Mouse (Mus musculus): ENCODE measurements around the gene Pcp4l1. TPM values are rescaled to one million over a fixed set of nuclear protein-coding genes. Genes with fewer than 3 reads are reported as not detected.
"Not testable (repeated sequence)": the region's sequence is repeated elsewhere in the genome, so short reads cannot be mapped to it uniquely, and the experiment has no call there.

Pcp4l1 gene
- polyA plus RNA-seq, 1 experiment: 0.13 TPM

DNA sequence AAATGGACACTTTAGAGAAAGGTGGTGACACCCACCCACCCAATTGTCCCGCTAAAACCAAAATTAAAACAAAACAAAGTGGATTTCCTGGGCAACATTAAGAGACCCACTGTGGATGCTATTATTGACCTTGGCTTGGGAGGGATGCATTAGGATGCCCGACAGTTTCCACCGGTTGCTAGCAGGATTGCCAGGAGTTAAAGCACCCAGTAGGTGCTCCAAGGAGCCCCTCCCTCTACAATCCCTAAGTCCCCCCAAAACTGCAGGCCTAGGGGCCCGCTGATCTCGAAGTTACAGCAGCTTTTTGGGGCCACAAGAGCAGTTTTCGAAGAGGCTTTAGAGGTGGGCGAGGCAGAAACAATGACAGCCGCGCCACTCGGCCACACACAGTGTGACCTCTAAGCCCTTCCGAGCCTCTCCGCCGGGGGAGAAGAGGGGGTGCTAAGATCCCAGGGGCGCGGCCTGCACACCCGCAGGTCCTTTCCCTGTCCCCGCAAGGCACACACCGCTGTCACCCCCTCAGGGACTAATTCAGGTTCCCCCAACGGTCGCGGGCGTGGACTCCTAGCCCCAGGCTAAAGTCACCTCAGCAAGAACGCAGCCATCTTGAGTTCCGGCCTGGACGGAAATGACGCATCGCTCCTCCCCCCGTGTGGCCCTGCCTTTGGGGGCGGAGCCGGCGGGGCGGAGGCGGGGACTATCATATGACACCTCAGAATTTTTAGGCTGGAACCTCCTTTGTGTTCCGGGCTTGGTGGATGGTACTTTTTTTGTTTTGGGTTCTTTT lies 45.9 kb downstream of the Pcp4l1 start, which contains the start of the genes Sdhc and Mpz:
Gene Sdhc (minus strand): TSS at position 630 of the 787 bp plus-strand sequence.
Gene Mpz (plus strand): TSS at position 738 of the 787 bp plus-strand sequence.
- H3K79me2 ChIP-seq (ENCODE audit: control insufficient read depth, insufficient read depth): peaks cover 31% of the 10 kb centered on the region
- peaks cover 4% of the 10 kb centered on the region for H3K36me3 ChIP-seq (ENCODE audit: control insufficient read depth, insufficient read depth)
- peak within 1 kb of the TSS; percentile 93 for H3K4me3 ChIP-seq (ENCODE audit: insufficient read depth, poor library complexity, severe bottlenecking)
- H3K27me3 ChIP-seq (ENCODE audit: control insufficient read depth, insufficient read depth, insufficient read length): no peaks in the 10 kb centered on the region
- peaks cover 14% of the 10 kb centered on the region for H3K79me3 ChIP-seq (ENCODE audit: low read depth)
- H3ac ChIP-seq (ENCODE audit: control insufficient read depth, insufficient read length, low read depth): peak within 1 kb of the TSS; percentile 92
- no peak for TF ChIP-seq USF1 (IDR thresholded peaks at IDR 0.05; ENCODE audit: low read depth)

DNA sequence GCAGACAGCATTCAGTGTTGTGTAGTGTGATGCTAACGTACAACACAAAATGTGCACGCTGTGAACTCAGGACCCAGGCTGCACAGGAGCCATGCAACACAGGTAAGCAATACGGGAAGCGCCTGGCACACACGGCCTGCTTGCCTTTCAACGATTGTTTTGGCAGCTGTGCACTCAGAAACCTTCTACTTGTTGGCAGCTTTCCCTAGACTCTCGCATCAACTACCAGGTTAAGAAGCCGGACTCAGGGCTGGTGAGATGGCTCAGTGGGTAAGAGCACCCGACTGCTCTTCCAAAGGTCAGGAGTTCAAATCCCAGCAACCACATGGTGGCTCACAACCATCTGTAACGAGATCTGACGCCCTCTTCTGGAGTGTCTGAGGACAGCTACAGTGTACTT lies 53.1 kb downstream of the Pcp4l1 start:
- H3K4me3 ChIP-seq (ENCODE audit: insufficient read depth, poor library complexity, severe bottlenecking); H3K27me3 ChIP-seq (ENCODE audit: control insufficient read depth, insufficient read depth, insufficient read length); H3K79me3 ChIP-seq (ENCODE audit: low read depth); H3ac ChIP-seq (ENCODE audit: control insufficient read depth, insufficient read length, low read depth); H3K79me2 ChIP-seq (ENCODE audit: control insufficient read depth, insufficient read depth): not testable (repeated sequence)
- H3K36me3 ChIP-seq (ENCODE audit: control insufficient read depth, insufficient read depth): peaks cover 24% of the 10 kb centered on the region

DNA sequence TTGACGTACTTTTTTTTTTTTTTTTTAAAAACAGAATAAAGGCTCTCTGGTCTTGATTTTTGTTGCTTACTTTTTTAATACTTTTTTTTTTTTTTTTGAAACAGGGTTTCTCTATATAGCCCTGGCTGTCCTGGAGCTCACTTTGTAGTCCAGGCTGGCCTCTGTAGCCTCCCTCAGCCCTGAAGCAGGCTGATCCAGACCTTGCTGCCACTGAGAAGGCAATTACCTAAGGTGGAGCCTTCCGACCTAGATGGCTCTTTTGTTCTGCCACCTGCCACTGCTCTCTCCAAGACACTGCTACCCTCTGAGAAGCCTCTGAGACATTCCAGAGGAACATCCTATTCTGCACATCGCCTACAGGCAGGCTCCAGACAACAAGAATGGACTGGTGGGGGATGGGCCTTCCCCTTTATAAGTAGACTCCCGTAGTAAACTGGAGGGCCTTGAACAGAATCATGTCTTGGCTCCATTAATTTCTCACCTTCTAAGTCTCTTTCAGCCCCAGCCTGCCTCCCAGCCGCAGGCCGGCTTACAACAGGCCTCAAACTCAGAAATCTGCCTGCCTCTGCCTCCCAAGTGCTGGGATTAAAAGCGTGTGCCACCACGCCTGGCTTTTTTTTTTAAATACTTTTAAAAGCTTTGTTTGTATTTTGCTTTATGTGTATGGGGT lies 58.4 kb downstream of the Pcp4l1 start:
- H3K36me3 ChIP-seq (ENCODE audit: control insufficient read depth, insufficient read depth): peaks cover 18% of the 10 kb centered on the region
- not testable (repeated sequence) for H3K79me2 ChIP-seq (ENCODE audit: control insufficient read depth, insufficient read depth); H3K79me3 ChIP-seq (ENCODE audit: low read depth); H3K4me3 ChIP-seq (ENCODE audit: insufficient read depth, poor library complexity, severe bottlenecking); H3ac ChIP-seq (ENCODE audit: control insufficient read depth, insufficient read length, low read depth); H3K27me3 ChIP-seq (ENCODE audit: control insufficient read depth, insufficient read depth, insufficient read length)

GRCm38 (mm10) chr1:171135600-171135999 lies 60.5 kb downstream of the Pcp4l1 start:
- Histone ChIP-seq H3K36me3 (ENCODE audit: control insufficient read depth, insufficient read depth) (peaks cover 26% of the 10 kb centered on the region), H3K27me3 (ENCODE audit: control insufficient read depth, insufficient read depth, insufficient read length) (no peaks in the 10 kb centered on the region), H3K4me3 (ENCODE audit: insufficient read depth, poor library complexity, severe bottlenecking) (no peak overlapping the region), H3K79me2 (ENCODE audit: control insufficient read depth, insufficient read depth) (no peaks in the 10 kb centered on the region), H3K79me3 (ENCODE audit: low read depth) (no peaks in the 10 kb centered on the region), H3ac (ENCODE audit: control insufficient read depth, insufficient read length, low read depth) (no peak overlapping the region)
- TF ChIP-seq FOSL1 (IDR thresholded peaks at IDR 0.05; ENCODE audit: insufficient read depth, low read length, poor library complexity, severe bottlenecking): no peak
- TF ChIP-seq CTCF (IDR thresholded peaks at IDR 0.05; ENCODE audit: control insufficient read depth, insufficient read depth, insufficient read length): no peak
- TF ChIP-seq MYOG (IDR thresholded peaks at IDR 0.05; ENCODE audit: control insufficient read depth, extremely low read depth, insufficient read length): no peak
- no peak for TF ChIP-seq MYOD1 (IDR thresholded peaks at IDR 0.05; ENCODE audit: control insufficient read depth, insufficient read length, low read depth)
- TF ChIP-seq MAX (IDR thresholded peaks at IDR 0.05): no peak
- no peak for TF ChIP-seq USF1 (IDR thresholded peaks at IDR 0.05; ENCODE audit: low read depth)
- TF ChIP-seq CEBPB (IDR thresholded peaks at IDR 0.05; ENCODE audit: low read depth): no peak

DNA sequence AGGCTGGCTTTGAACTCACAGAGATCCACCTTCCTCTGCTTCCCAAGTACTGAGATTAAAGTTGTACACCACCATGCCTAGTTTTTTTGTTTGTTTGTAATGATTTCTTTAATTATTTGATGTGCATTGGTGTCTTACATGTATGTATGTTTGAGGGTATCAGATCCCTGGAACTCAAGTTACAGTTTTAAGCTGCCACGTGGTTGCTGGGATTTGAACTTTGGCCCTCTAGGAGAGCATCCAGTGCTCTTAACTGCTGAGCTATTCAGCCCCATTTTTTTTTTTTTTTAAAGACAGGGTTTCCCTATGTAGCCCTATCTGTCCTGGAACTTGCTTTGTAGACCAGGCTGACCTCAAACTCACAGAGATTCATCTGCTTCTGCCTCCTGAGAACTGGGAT lies 65.1 kb downstream of the Pcp4l1 start:
- Histone ChIP-seq H3K79me2 (ENCODE audit: control insufficient read depth, insufficient read depth) (no peaks in the 10 kb centered on the region), H3K79me3 (ENCODE audit: low read depth) (no peaks in the 10 kb centered on the region), H3ac (ENCODE audit: control insufficient read depth, insufficient read length, low read depth) (no peak overlapping the region), H3K4me3 (ENCODE audit: insufficient read depth, poor library complexity, severe bottlenecking) (no peak overlapping the region), H3K36me3 (ENCODE audit: control insufficient read depth, insufficient read depth) (peaks cover 35% of the 10 kb centered on the region), H3K27me3 (ENCODE audit: control insufficient read depth, insufficient read depth, insufficient read length) (no peaks in the 10 kb centered on the region)
- TF ChIP-seq FOSL1 (IDR thresholded peaks at IDR 0.05; ENCODE audit: insufficient read depth, low read length, poor library complexity, severe bottlenecking) (no peak), CEBPB (IDR thresholded peaks at IDR 0.05; ENCODE audit: low read depth) (no peak)

GRCm38 (mm10) chr1:171129251-171129650 lies 66.8 kb downstream of the Pcp4l1 start:
- H3K79me2 ChIP-seq (ENCODE audit: control insufficient read depth, insufficient read depth): no peaks in the 10 kb centered on the region
- TF ChIP-seq FOSL1 (IDR thresholded peaks at IDR 0.05; ENCODE audit: insufficient read depth, low read length, poor library complexity, severe bottlenecking) (no peak), MAX (IDR thresholded peaks at IDR 0.05) (no peak), CTCF (IDR thresholded peaks at IDR 0.05; ENCODE audit: control insufficient read depth, insufficient read depth, insufficient read length) (no peak), MYOG (IDR thresholded peaks at IDR 0.05; ENCODE audit: control insufficient read depth, extremely low read depth, insufficient read length) (no peak)
- H3K36me3 ChIP-seq (ENCODE audit: control insufficient read depth, insufficient read depth): peaks cover 30% of the 10 kb centered on the region
- H3K4me3 ChIP-seq (ENCODE audit: insufficient read depth, poor library complexity, severe bottlenecking): no peak overlapping the region
- no peaks in the 10 kb centered on the region for H3K79me3 ChIP-seq (ENCODE audit: low read depth)
- no peak overlapping the region for H3ac ChIP-seq (ENCODE audit: control insufficient read depth, insufficient read length, low read depth)
- H3K27me3 ChIP-seq (ENCODE audit: control insufficient read depth, insufficient read depth, insufficient read length): no peaks in the 10 kb centered on the region

Measured in C2C12 (cell line).